Mouse (Mus musculus): ENCODE results near the gene Prtg.

The Prtg gene

DNA sequence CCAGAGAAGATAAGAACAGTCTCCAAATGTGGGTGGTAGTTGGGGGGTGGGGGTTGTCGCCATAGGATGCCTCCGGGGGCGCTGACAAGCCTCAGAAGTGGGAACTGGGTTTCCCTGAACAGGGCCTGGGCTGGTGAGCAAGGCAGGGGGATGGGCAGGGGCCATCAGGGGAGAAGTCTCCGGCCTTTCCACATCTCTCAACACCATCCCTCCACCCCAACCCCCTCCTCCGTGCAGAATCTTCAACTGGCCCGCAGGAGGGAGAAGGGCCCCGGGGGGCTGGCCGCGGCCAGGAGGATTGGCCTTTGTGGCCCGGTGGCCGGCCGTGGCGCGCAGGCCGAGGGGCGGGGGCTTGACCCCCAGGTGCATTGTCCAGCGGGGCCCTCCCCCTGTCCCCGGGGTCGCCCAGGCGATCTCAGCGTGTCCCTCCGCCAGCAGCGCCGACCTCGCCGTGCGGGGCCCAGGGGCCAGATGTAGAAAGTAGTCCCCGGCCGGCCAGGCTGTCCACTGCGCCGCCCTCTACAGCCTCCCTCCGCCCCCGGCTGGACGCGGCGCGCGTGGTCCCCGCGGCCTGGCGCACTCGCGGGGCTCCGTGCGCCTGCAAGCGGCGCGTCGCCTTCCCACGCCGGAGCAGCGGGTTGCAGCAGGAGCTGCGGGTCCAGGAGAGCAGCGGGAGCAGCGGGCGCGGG, at the start of gene Prtg:
Gene Prtg, plus strand, starts transcription at position 144 of the 689 bp plus-strand sequence.
- DNase-seq = peak; percentile 46

DNA sequence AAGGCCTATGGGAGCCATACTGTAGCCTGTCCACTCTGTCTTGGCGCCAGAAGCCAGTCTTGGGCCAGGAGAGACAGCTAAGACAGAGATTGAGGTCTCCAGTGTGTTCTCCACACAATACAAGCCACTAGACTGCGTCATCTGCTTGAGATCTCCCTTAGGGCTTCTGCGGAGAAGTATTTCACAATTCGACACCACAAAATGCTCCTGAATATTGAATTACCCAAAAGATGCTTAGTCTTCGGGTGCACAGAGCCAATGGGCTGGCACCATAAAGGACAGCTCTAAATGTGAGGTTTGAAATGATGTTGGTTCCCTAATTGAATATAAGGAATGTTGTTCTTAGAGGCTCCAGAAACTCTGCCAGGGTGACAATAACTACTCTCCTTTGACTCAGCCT, 49.5 kb upstream of the Prtg start:
- no peak for DNase-seq

DNA sequence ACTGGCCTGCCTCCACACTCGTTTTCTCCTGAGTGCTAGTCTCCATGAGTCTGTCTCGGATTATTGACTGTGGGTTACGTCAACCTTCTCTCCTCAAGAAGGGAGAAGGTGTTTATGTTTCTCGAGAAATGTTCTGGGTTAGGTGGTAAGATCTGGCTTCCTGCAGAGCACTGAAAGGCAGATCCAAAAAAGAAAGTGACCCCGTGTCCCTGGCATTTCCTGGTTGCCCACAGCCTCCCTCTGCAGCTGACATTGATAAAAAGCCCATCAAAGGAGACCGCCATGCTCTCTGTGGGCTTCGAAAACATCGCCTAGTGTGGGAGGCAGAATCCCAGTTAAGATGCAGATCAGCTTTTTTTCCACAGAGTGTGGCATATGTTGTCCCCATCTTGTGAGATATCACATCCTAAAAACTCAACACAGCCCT, 48.0 kb upstream of the Prtg start:
- DNase-seq = no peak

DNA sequence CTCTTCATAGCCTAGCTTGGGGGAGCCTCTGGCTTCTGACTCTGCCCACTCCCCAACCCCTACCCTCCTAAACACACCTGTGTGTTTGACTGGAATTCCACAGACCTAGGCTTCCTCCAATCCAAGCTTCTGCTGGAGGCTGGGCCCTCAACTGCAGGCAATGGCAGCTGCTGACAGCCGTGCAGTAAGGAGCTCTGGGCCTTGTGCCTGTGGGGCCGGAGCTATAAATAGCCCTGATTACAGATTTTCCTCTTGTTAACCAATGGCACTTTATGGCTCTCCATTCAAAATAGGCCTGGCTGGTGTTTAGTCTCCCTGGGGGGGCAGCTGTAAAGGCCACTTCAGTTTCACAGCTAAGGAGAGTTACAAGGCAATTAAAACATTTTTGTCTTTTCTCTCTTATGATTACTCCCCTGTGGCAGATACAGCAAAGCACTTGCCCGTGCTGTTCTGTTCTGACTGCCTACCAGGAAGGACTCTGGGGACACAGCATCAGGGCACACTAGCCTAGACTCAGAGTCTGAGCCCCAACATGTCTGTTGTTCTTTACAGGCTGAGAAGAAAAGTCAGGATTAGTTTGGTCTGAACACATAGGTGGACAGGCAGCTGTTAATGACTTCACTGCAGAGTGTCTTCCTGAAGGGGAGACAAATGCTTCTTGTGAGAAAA, 43.5 kb upstream of the Prtg start:
- no peak for DNase-seq

DNA sequence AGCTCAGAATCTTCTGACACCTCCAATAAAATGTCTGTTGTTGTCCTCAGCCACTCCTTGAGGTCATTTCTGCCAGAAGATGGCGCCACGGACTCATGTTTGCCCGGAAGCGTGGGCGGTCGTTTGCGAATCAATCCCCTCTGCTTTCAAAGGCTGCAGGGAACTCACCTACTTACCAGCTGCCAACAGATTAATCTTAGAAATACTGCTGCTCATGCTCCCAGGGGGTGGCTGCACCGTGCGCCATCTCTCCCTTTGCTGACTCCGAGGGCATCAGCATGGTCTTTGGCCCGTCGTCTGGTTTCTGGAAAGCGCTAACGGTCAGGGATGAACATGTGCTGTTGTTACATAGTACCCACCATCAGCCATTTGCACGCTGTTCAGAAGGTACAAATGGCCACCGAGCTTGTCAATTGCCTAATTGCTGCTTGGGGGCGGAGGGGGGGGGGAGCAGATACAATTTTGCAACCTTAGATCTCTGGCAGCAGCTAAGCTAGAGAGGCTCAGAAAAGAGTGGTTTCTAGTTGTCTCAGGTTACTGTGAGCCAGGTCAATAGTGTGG, 39.8 kb upstream of the Prtg start:
- DNase-seq = peak; percentile 96

DNA sequence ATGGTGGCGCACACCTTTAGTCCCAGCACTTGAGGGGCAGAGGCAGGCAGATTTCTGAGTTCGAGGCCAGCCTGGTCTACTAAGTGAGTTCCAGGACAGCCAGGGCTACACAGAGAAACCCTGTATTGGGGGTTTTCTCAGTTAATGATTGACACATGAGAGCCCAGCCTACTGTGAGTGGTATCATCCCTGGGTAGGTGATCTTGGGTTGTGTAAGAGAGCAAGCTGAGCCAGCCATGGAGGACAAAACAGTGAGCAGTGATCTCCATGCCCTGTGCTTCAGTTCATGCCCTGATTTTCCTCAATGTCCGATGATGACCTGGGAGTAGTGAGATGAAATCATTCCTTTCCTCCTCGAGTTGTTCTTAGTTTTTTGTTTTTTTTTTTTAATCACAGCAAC, 31.7 kb upstream of the Prtg start:
- no peak for DNase-seq

DNA sequence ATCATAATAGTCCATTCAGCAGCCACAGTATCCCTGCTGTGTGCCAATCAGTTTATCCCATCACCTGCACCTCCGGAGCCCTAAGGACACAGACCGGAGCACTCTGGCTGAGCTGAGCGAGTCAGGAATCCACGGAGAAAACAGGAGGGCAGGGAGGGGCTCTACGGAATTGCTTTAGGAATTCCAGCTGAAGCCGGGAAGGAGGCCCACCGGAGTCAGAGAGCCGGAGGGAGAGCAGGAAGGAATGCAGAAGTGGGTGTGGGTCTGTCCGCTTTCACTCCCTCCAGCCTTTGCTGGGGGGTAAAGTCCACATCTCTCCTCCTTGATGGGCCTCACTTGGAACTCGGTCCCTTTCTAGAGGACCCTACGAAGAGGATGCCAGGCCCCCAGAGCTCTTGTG, 27.7 kb upstream of the Prtg start:
- DNase-seq = no peak

DNA sequence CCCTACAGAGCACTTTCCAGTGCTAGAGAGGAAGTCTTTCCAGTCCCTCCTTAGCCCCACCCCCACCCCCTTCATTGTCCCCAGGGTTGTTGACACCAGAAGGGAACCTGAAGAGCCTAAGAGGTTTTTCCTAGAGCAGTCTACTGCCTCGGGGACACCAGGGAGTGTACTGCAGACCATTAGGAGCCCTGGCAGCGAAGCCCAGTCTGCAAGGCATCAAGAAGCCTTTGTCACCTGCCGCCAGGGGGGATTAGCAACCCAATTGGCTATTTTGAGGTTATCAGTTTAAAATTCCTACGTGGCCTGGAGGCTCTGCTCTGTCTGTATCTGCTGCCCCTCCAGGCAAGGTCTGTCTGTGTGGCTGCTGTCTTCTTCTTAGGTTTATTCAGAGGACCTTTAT, 26.9 kb upstream of the Prtg start:
- DNase-seq = no peak

DNA sequence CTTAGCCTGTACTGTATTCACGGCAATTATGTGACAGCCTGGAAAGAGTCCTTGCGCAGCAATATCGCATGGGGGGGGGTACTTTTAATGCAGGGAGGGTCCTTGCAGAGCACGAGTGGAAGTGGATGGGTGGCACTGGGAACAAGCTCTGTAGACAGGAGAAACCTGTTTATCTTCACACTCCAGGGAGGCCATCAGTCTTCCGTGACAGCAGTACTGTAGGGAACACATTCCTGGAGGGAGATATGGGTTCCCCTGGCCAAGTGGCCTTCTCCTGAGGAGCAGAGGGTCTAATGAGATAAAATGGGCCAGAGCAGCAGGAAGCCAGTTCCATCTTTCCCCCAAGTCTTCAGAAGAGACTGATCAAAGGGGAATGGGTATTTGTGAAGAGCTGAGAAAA, 26.0 kb upstream of the Prtg start:
- no peak for DNase-seq

DNA sequence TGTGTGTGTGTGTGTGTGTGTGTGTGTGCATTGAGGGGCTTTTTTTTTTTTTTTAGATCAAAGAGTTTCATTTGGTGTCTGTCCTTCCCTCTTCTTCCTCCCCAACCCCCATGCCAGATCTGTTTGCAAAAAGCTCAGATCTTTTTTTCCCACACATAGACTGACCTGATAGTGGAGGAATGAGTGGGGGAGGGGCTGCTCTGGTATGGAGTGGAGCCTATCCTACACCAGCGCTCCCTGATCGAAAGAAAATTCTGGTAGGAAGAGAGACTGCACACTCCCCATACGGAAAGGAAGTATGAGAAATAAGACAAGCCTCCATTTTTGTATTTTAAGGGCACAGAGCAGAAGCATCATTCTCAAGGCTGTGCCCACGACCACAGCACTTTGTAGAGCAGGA, 25.2 kb upstream of the Prtg start:
- DNase-seq = no peak

DNA sequence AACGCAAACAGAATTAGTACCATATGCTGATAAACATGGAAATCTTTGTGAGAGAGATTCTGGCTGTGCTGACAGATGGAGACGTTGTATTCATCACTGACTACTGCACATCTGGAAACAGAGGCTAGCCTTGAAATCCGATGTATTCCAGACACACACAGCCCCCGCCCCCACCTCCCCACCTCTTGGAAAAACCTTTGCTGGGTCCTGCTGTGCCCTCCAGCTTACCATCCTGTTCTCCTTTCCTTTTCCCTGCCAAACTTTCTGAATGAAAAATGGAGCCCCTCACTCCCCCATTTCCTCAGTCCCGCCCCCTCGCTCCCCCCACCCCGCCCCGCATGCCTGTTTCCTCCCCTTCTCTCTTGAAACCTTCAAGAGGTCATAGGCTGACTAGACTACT, 24.6 kb upstream of the Prtg start:
- DNase-seq = no peak

DNA sequence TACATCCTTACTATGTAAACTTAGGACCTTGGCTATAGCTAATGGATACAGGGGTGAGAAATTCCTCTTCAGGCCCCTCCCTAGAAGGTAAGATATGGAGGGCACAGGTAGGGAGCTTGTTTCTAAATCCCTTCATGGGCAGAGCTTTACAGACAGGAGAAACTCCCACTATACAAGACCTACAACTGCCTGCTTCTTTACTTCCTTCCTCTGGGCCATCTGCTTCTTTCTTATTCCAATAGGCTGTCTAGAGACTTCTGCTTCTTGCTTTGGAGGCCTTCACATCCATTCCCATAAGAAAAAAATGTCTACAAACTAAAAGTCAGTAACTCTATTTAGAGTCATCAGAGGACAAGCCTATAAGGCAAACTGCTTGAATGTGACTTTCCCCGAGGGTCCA, 18.9 kb upstream of the Prtg start:
- no peak for DNase-seq

DNA sequence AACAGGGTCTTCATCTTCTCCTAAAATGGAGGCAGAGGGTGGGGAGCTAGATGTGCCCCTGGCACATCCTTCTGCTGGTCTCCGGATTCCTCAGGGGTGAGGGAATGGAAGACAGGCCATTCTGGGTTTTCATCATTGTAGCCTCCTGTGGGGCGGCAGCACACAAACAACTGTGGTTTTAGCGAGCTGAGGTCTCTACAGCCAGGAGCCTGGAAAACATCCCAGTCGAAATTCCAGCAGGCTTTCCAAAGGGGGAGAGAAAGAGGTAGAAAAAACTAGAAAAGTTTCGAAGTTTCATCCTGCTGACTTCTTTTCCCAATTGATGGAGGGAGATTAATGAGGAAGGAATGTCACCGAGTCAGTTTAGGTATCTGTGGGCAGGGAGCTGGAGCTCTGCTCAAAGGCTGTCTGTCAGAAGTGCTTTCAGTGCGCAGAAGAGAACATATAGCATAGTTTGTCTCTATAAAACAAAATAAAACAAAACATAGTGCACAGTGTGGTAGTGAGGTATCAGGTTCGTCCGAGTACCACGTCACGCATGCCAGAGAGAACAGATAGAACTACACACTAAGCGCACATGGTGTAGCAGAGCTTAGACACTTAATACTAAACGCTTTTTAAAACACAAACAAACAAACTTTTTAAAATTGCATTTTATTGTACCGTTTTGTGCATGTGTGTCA, 16.0 kb upstream of the Prtg start:
- no peak for DNase-seq

DNA sequence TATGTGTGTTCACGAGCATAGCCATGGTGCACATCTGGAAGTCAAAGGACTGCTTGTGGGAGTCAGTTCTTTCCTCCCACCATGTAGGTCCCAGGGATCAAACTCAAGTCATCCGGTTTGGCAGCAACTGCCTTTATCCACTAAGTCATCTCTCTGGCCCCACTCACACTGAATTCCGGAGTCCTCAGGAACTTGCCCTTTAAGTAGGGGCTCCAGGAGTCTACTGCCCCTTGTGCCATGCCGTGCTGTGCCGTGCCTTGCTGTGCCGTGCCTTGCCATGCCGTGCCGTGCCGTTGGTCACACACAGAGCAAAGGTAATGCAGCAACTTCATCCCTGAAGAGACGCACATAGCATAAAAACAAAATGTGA, 15.5 kb upstream of the Prtg start:
- DNase-seq = no peak

DNA sequence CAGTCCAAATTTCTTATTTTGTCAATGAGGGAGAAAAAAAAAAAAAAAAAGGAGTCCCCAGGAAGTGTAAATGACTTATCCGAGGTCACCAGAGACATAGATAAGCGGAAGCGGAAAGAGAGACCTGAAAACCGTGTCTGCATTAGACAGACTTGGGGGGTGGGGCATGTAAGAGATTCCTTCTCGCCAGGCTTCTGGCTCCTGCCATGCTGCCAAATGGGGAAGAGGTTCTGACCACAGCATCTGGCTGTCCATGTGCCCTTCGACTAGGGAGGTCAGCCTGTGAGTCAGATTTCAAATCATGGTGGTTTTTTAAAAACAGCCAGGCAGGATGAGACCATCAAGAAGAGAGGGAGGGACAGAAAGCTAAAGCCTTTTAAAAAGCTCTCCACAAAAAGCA, 15.0 kb upstream of the Prtg start:
- no peak for DNase-seq

DNA sequence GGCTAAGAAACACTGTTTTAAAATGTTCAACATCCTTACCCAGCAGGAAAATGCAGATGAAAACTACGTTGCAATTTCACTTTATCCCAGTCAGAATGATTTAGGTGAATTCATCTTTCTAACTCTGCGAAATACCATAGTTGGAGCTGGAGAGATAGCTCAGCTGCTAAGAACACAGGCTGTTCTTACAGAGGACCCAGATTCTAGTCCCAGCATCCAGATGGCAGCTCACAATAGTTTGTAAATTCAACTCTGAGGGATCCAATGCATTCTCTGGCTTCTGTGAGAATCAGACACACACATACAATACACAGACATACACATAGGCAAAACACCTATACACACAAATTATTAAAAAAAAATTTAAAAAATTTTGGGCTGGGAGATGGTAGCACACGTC, 11.4 kb upstream of the Prtg start:
- DNase-seq = no peak

DNA sequence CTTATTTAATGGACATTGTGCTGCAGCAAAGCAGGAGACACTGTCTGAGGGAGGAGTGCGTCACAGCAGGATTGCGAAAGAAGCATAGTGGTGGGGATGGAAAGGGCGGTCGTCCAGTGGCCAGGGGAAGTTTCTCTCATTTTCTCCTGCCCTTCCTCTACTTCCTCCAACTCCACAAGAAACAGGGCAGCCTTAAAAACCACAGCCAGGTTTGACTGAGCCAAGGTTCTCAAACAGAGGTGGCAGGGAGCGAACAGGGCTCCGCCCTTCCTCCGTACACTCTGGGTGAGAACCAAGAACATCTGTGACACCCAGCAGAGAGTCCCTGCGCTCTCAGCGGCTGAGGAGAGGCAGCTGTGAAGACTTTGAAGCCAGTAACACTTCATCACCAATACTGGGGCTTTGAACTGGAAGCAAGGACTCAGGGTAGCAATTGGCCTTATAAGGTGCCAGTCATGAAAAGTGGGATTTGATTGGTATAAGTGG, 9.5 kb upstream of the Prtg start:
- DNase-seq = peak; percentile 76

DNA sequence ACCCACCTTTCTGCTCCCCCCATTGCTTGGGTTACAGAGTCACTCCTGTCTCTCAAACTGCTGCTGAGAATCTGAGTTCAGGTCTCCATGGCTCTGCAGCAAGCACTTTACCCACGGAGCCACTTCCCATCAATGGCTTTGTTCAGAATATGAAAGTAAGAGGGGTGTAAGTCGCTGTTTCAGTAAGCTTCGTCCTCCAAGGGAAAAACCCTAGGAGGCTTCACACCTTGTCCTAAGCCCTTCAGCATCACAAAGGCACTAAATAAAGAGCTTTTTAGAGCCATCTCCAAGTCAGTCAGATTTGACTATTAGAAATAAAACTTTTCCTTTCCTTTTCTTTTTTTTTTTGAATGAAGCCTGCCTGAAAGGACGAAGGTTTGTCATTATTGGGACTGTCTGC, 3.4 kb upstream of the Prtg start:
- DNase-seq = no peak

DNA sequence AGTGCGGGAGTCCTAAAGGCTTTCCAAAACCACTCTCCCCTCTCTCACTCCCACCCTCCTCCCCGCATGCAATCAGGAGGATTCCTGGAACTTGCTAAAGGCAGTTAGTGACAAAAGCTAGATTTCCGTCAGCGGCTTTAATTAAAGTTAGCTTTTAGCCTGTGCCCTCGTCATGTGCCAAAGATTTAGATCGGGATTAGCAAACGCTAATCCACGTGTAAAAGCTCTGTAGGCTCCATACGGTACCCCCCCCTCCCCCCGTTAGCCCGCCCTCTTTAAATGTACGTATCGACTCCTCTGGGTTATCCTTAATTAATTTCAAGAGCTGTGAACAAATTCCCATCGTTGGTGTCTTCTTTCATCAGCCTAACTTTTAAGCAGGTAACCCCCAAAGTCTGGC, 528 bp upstream of the Prtg start:
- DNase-seq = no peak

DNA sequence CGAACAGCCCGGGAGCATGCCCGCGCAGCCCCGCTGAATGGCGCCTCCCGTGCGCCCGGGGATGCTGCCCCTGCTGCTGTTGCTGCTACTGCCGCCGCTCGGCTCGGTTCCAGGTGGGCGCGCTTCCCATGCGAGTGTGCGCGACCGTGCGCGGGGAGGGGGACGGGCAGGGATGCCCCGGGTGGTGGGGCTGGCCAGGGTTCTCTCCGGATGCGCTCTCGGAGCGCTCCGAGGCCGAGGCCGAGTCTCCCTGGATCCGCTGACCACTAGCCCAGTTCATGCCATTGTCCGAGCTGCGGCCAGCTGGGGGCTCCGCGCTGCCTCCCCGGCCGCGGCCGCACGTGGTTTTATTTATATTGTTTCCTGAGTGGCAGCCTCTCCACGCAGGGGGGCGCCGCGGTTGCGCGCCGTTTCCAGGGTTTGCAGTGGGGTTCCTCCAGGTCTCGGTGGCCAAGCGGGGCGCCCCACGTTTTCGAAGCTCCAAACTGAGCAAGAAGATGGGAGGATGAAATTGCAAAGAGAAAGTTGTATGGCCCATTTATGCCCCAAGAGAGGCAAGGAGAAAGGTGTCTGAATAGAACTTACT, 839 bp downstream of the Prtg start:
- peak; percentile 80 for DNase-seq

DNA sequence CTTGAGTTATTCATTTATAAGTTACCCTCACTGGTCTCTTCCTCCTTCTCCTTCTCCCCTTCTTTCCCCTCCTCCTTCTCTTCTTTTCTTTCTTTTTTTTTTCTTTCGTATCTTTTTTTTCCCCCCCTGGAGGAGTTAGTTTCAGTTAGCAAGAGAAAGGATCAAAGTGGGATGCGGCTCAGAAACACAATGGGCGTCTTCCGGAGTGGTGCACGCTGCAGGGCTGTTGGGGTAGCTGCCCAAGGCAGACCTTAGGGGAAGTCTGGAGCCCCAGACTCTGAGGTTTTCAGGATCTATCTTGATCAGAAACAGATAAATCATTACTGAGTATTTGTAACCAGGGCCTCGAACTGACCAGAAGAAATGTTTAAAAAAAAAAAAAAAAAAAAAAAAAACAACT, 1.5 kb downstream of the Prtg start:
- peak; percentile 49 for DNase-seq

DNA sequence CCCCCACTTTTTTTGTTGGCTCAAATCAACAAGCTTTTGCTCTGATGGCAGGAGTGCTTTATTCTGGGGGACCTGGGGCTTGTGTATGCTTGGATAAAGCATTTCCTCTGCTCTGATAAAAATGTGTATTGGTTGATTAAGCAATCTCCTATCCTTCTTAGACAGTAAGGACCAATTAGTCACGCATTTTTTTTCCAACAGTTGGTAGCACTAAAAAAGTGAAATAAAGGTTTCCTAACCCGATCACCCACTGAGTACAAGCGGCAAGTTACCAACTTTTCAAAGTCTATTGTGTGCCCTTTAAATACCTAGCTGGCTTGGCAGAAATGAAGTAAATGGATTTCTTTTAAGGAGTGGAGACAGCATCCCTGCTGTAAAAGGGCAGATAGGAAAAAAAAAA, 1.9 kb downstream of the Prtg start:
- no peak for DNase-seq

DNA sequence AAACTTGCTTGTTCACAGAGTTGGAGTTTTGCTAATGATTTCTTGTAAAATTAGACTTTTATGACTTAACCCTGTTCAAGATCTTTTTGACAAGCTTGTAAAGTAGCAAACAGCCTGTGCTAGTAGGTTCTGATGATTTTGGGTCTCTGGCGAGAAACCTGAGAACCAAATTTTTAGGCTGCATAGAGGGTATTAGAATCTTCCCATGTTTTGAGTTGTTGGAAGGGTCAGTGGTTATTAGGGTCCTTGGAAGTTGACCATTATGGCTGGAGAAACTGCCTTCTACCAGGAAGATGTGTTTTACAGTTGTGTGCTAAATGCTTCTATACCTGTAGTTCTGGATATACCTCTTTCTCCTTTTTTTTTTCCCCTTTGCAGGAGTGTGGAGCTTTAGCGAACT, 2.4 kb downstream of the Prtg start:
- DNase-seq = no peak

DNA sequence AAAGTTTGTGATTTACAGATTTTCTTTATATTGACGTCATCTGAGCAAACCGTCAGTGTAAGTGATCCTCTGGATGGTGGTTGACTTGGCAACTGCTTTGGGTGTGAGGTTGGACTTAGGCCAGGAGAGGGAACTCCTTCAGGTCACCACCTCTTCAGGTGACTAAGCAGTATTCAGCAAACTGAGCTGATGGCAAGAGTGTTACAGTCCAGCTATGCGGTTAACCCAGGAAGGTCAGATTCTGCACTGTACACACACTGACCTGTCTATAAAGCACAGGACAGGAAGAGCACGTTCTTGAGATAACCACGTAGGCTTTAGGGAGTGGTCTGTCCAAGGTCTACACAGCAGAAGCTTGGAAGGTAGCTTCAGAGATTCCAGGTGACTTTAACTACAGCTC, 3.9 kb downstream of the Prtg start:
- DNase-seq = no peak

Measured in thymus, postnatal 4 days (tissue).